Mouse (Mus musculus) erythroblast, embryonic 14.5 days (primary cell): ENCODE data around the gene Adnp.

Experiments used
- GATA1 ChIP-seq: IDR thresholded peaks from 2 replicates; pipeline ENCODE4 v1.6.1; 2012; ENCODE audit warnings: low read length, inconsistent platforms, mixed read lengths
- TAL1 ChIP-seq: IDR thresholded peaks from 3 replicates; pipeline ENCODE4 v1.6.1; 2012; ENCODE audit warnings: low read length, inconsistent platforms, mixed read lengths

GRCm38 (mm10) chr2:168199476-168199875, 7.4 kb downstream of the Adnp start:
- TF ChIP-seq TAL1 (no peak), GATA1 (no peak)
